Mouse (Mus musculus): ENCODE measurements around the gene Tnfrsf9. TPM values are rescaled to one million over a fixed set of nuclear protein-coding genes. Genes with fewer than 3 reads are reported as not detected.
A peak's percentile ranks its signal among the peaks of the same experiment; 100 is the strongest.
"Not testable (repeated sequence)": the region's sequence is repeated elsewhere in the genome, so short reads cannot be mapped to it uniquely, and the experiment has no call there.

Gene Tnfrsf9
- polyA plus RNA-seq, 2 experiments from 2014 or later = 209 to 263 TPM

- ATAC-seq = no peak
These were observed 17.3 kb upstream of the Tnfrsf9 start for GRCm38 (mm10) chr4:150896896-150897624.

- peak; percentile 91 for ATAC-seq
These were observed 15.5 kb upstream of the Tnfrsf9 start for GRCm38 (mm10) chr4:150898716-150899365.

- no peak for ATAC-seq
These were observed 13.9 kb upstream of the Tnfrsf9 start for GRCm38 (mm10) chr4:150900486-150900885.

- peak; percentile 61 for ATAC-seq
These were observed 12.7 kb upstream of the Tnfrsf9 start for GRCm38 (mm10) chr4:150901651-150902050.

- no peak for ATAC-seq
These were observed 12.3 kb upstream of the Tnfrsf9 start for GRCm38 (mm10) chr4:150902062-150902461.

- ATAC-seq = no peak
These were observed 11.1 kb upstream of the Tnfrsf9 start for GRCm38 (mm10) chr4:150903091-150903742.

- ATAC-seq = no peak
These were observed 7.3 kb upstream of the Tnfrsf9 start for GRCm38 (mm10) chr4:150907099-150907498.

- not testable (repeated sequence) for ATAC-seq
These were observed 5.8 kb upstream of the Tnfrsf9 start for GRCm38 (mm10) chr4:150908512-150908911.

- peak; percentile 67 for ATAC-seq
These were observed 4.8 kb upstream of the Tnfrsf9 start for GRCm38 (mm10) chr4:150909451-150910156.

- no peak for ATAC-seq
These were observed 4.0 kb upstream of the Tnfrsf9 start for GRCm38 (mm10) chr4:150910164-150910951.

GRCm38 (mm10) chr4:150913743-150914142, 619 bp upstream of the Tnfrsf9 start:
- ATAC-seq = no peak

GRCm38 (mm10) chr4:150915181-150915906, 982 bp downstream of the Tnfrsf9 start:
- peak; percentile 65 for ATAC-seq

- ATAC-seq = no peak
These were observed 3.1 kb downstream of the Tnfrsf9 start for GRCm38 (mm10) chr4:150917336-150918027.

GRCm38 (mm10) chr4:150921206-150921605, 6.8 kb downstream of the Tnfrsf9 start:
- peak; percentile 46 for ATAC-seq

GRCm38 (mm10) chr4:150924308-150924707, 9.9 kb downstream of the Tnfrsf9 start:
- peak; percentile 59 for ATAC-seq

GRCm38 (mm10) chr4:150924936-150925335, 10.6 kb downstream of the Tnfrsf9 start:
- peak; percentile 37 for ATAC-seq

GRCm38 (mm10) chr4:150925923-150926322, 11.6 kb downstream of the Tnfrsf9 start:
- ATAC-seq = no peak

- peak; percentile 46 for ATAC-seq
These were observed 12.8 kb downstream of the Tnfrsf9 start for GRCm38 (mm10) chr4:150926924-150927705.

GRCm38 (mm10) chr4:150927789-150928188, 13.4 kb downstream of the Tnfrsf9 start:
- ATAC-seq = peak; percentile 48

- ATAC-seq = no peak
These were observed 19.1 kb downstream of the Tnfrsf9 start for GRCm38 (mm10) chr4:150933503-150933902.
